Mouse (Mus musculus) hindbrain, embryonic 13.5 days (tissue): ENCODE measurements around the gene Jkamp. TPM values are rescaled to one million over a fixed set of nuclear protein-coding genes. Genes with fewer than 3 reads are reported as not detected.
"Not testable (repeated sequence)": the region's sequence is repeated elsewhere in the genome, so short reads cannot be mapped to it uniquely, and the experiment has no call there.

ENCODE experiments used
- ATAC-seq: fragments of 200-750 bp; cut with Nextera tagmentation; 2 replicates; pipeline ENCODE4 v1.8.0; 2017; ENCODE audit warnings: moderate TSS enrichment; ENCODE audit not compliant: low FRiP score
- H3K27ac ChIP-seq: fragments of 300-500 bp; sonication (generic); 2 replicates; pipeline ENCODE4 v1.5.1; 2015; ENCODE audit warnings: inconsistent platforms, mild to moderate bottlenecking, moderate library complexity
- H3K27me3 ChIP-seq: fragments of 300-500 bp; sonication (generic); 2 replicates; pipeline ENCODE4 v1.6.1; 2015; ENCODE audit warnings: mild to moderate bottlenecking, inconsistent platforms
- H3K36me3 ChIP-seq: fragments of 300-500 bp; sonication (generic); 2 replicates; pipeline ENCODE4 v1.6.1; 2015; ENCODE audit warnings: mild to moderate bottlenecking, inconsistent platforms
- H3K4me1 ChIP-seq: fragments of 300-500 bp; sonication (generic); replicated peaks from 2 replicates; pipeline ENCODE4 v1.6.1; 2015; ENCODE audit warnings: inconsistent platforms
- H3K4me2 ChIP-seq: fragments of 300-500 bp; sonication (generic); 2 replicates; pipeline ENCODE4 v1.6.1; 2015; ENCODE audit warnings: inconsistent platforms, mild to moderate bottlenecking, moderate library complexity
- H3K4me3 ChIP-seq: fragments of 300-500 bp; sonication (generic); 2 replicates; pipeline ENCODE4 v1.5.1; 2015; ENCODE audit warnings: mild to moderate bottlenecking, inconsistent platforms
- H3K9ac ChIP-seq: fragments of 300-500 bp; sonication (generic); 2 replicates; pipeline ENCODE4 v1.6.1; 2015; ENCODE audit warnings: mild to moderate bottlenecking, inconsistent platforms
- H3K9me3 ChIP-seq: fragments of 300-500 bp; sonication (generic); 2 replicates; pipeline ENCODE4 v1.6.1; 2016; ENCODE audit warnings: inconsistent platforms
- WGBS: fragments of 180-500 bp; shearing (Covaris S2); methylation state at CpG from one replicate; pipeline ENCODE4 v1.1.7; 2015; 5-methylcytosine and 5-hydroxymethylcytosine counted together
- polyA plus RNA-seq: library from polyadenylated mRNA; unstranded; fragments of >200 nt; fragmentation: Nextera tagmentation; extraction: Ambion mirVana; gene quantifications from 2 replicates; pipeline ENCODE4 v1.2.1, GENCODE M21; 2015

Jkamp gene
- 126 and 129 TPM in 2 replicates for polyA plus RNA-seq

GRCm38 (mm10) chr12:72085329-72086165 is at the start of gene Jkamp, which contains the start of gene L3hypdh:
Gene Jkamp (plus strand): TSS chr12:72085589.
Gene L3hypdh (minus strand): TSS chr12:72085439.
- 2% methylated on average over 59 of the region's 60 CpGs for WGBS
- H3K4me1 ChIP-seq = peaks cover 57% of the 10 kb centered on the region

DNA sequence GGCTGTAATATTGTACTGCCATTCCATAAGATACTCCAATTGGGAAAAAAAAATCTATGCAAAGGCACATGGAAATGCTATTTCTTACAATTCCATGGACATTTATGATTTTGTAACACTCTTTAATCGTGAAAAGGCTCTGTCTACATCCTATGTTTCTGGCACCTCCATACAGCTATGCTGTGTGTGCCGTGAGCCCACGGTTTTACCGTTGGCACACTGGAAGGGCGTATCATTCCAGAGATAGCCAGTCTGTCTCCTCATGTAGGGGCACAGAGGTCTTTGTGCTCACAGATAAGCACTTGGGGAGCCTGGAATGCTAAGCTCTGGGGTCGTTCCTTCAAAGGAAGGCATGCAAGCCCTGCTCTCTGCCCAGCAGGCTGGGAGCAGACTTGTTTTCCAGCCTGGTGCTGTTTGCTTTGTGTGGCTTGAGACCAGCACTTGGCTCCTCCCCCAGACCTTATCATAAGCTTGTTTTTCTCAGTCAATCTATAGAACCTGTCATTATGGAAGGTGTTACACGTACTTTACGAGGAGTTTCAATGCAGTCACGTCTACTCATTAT is 49.2 kb upstream of the Jkamp start:
- ATAC-seq = no peak
- no peaks in the 10 kb centered on the region for H3K4me1 ChIP-seq
- WGBS = 73% methylated on average over 9 of the region's 9 CpGs
- no peaks in the 10 kb centered on the region for H3K36me3 ChIP-seq
- no peaks in the 10 kb centered on the region for H3K9me3 ChIP-seq
- H3K4me3 ChIP-seq = no peak overlapping the region
- no peaks in the 10 kb centered on the region for H3K27me3 ChIP-seq
- H3K4me2 ChIP-seq = no peak overlapping the region
- no peak overlapping the region for H3K9ac ChIP-seq
- H3K27ac ChIP-seq = no peak overlapping the region

More at GRCm38 (mm10) chr12:72085329-72086165, at the start of gene Jkamp, which contains the start of gene L3hypdh:
- Histone ChIP-seq H3K9ac (peak within 1 kb of the TSS; percentile 85), H3K4me3 (peak within 1 kb of the TSS; percentile 64), H3K36me3 (peaks cover 7% of the 10 kb centered on the region), H3K27ac (peak within 1 kb of the TSS; percentile 98), H3K9me3 (no peaks in the 10 kb centered on the region), H3K27me3 (no peaks in the 10 kb centered on the region), H3K4me2 (peak within 1 kb of the TSS; percentile 84)
- ATAC-seq = peak; percentile 97

DNA sequence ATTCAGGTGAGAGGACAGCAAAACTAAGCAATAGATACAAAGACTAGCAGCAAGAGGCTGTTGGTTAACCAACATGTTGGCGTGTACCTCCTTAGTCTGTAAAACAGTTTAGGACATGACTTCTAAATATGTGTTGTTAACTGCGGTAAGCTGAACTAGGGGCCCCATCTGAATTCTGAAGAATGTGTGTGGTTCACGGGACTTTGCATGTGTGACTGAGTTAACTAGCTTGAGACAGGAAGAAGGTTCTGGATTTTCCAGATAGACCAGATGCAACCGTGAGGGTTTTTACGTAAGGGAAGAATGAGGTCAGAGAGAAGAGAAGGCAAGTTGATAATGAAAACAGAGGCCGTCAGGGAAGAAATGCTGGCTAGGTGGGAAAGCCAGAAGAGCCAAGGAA is 48.3 kb upstream of the Jkamp start:
- Histone ChIP-seq H3K4me2 (no peak overlapping the region), H3K36me3 (no peaks in the 10 kb centered on the region), H3K27ac (no peak overlapping the region), H3K9ac (no peak overlapping the region), H3K27me3 (no peaks in the 10 kb centered on the region), H3K4me3 (no peak overlapping the region), H3K4me1 (no peaks in the 10 kb centered on the region), H3K9me3 (no peaks in the 10 kb centered on the region)
- 92% methylated on average over 6 of the region's 6 CpGs for WGBS
- no peak for ATAC-seq

DNA sequence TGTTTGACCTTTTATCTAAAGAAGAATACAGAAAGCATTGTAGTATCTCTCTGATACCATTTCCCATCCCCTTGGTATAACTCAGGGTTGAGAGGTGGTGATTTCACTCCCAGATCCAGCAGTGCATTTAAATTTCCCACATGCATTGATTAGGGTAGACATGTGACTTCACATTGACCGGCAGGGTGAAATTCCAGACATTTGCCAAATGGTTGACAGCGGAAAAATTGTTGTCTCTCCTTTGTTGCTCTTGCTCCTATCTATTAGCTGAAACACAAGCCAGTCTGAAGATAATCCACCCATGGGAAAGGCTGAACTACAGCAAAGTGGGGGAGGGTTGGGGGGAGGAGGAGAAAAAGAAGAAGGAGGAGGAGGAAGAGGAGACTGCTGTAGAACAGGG is 46.5 kb upstream of the Jkamp start:
- Histone ChIP-seq H3K36me3 (no peaks in the 10 kb centered on the region), H3K4me2 (no peak overlapping the region), H3K9ac (no peak overlapping the region), H3K4me3 (no peak overlapping the region), H3K27me3 (no peaks in the 10 kb centered on the region), H3K9me3 (no peaks in the 10 kb centered on the region), H3K27ac (no peak overlapping the region), H3K4me1 (no peaks in the 10 kb centered on the region)
- 44% methylated on average over 2 of the region's 2 CpGs for WGBS
- no peak for ATAC-seq

GRCm38 (mm10) chr12:72039501-72039900 is 45.9 kb upstream of the Jkamp start:
- Histone ChIP-seq H3K4me3 (no peak overlapping the region), H3K4me1 (no peaks in the 10 kb centered on the region), H3K9ac (no peak overlapping the region), H3K4me2 (no peak overlapping the region), H3K9me3 (no peaks in the 10 kb centered on the region), H3K27ac (no peak overlapping the region), H3K36me3 (no peaks in the 10 kb centered on the region), H3K27me3 (no peaks in the 10 kb centered on the region)
- ATAC-seq = no peak
- WGBS = 79% methylated on average over 8 of the region's 8 CpGs

DNA sequence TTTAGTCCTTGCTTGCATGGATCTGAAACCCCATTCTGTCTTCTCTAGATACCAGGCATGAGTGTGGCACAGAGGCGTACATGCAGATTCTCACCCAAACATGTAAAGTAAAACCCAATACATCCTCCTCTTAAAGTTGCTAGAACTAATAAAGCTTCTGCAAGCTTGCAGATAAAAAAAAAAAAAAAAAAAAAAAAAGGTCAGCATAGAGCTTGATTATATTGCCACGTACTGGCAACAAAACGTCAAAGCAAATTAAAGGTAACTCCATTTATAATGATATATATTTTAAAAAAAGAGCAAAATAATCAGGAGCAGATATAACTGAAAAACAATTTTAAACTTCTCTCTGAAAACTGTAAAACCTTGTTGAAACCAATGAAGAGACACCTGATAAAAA is 44.2 kb upstream of the Jkamp start:
- no peak overlapping the region for H3K4me3 ChIP-seq

GRCm38 (mm10) chr12:72047513-72047912 is 37.9 kb upstream of the Jkamp start:
- no peak overlapping the region for H3K27ac ChIP-seq
- WGBS = 8% methylated on average over 2 of the region's 2 CpGs
- H3K4me2 ChIP-seq = no peak overlapping the region
- H3K4me1 ChIP-seq = no peaks in the 10 kb centered on the region
- no peaks in the 10 kb centered on the region for H3K36me3 ChIP-seq
- no peaks in the 10 kb centered on the region for H3K27me3 ChIP-seq
- H3K9me3 ChIP-seq = peaks cover 5% of the 10 kb centered on the region; the same call in 1 of the 2 replicates
- H3K4me3 ChIP-seq = no peak overlapping the region
- no peak overlapping the region for H3K9ac ChIP-seq
- no peak for ATAC-seq

More for the DNA sequence above, 44.2 kb upstream of the Jkamp start:
- H3K4me2 ChIP-seq = no peak overlapping the region
- 98% methylated on average over 3 of the region's 3 CpGs for WGBS
- no peaks in the 10 kb centered on the region for H3K9me3 ChIP-seq
- no peak overlapping the region for H3K27ac ChIP-seq
- H3K9ac ChIP-seq = no peak overlapping the region
- no peaks in the 10 kb centered on the region for H3K4me1 ChIP-seq
- no peaks in the 10 kb centered on the region for H3K36me3 ChIP-seq
- ATAC-seq = no peak
- H3K27me3 ChIP-seq = no peaks in the 10 kb centered on the region

- H3K9ac ChIP-seq, H3K27me3 ChIP-seq, H3K4me2 ChIP-seq, H3K9me3 ChIP-seq, H3K27ac ChIP-seq, ATAC-seq, H3K36me3 ChIP-seq, H3K4me1 ChIP-seq, H3K4me3 ChIP-seq: not testable (repeated sequence)
- 87% methylated on average over 5 of the region's 5 CpGs for WGBS
Measured at GRCm38 (mm10) chr12:72050156-72050555, 35.2 kb upstream of the Jkamp start.

GRCm38 (mm10) chr12:72050821-72051220 is 34.6 kb upstream of the Jkamp start:
- H3K4me2 ChIP-seq = no peak overlapping the region
- H3K36me3 ChIP-seq = no peaks in the 10 kb centered on the region
- WGBS = 90% methylated on average over 4 of the region's 4 CpGs
- H3K27ac ChIP-seq = no peak overlapping the region
- ATAC-seq = no peak
- no peak overlapping the region for H3K4me3 ChIP-seq
- H3K9ac ChIP-seq = no peak overlapping the region
- H3K27me3 ChIP-seq = no peaks in the 10 kb centered on the region
- no peaks in the 10 kb centered on the region for H3K4me1 ChIP-seq
- peaks cover 5% of the 10 kb centered on the region; the same call in 1 of the 2 replicates for H3K9me3 ChIP-seq

DNA sequence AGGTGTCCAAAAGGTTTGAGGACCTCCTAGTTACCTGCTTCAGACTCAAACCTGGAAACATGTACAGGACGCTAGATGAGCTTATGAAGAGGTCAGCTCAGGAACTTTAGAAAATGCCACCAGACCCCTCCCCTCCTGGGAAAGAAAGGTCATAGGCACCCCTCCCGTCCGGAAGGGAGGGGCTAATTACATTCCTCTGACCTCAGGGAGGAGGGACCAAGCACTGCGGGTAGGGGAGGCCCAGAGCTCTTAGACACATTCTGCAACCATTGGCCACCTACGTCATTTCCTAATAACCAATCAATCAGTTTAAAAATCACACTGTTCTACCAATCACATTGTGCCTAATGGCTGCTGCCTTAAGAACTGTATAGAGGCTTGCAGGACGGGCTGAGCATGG is 32.8 kb upstream of the Jkamp start:
- H3K27me3 ChIP-seq = no peaks in the 10 kb centered on the region
- no peak overlapping the region for H3K4me3 ChIP-seq
- no peaks in the 10 kb centered on the region for H3K36me3 ChIP-seq
- H3K4me2 ChIP-seq = no peak overlapping the region
- peaks cover 5% of the 10 kb centered on the region; the same call in 1 of the 2 replicates for H3K9me3 ChIP-seq
- H3K27ac ChIP-seq = no peak overlapping the region
- WGBS = 89% methylated on average over 6 of the region's 6 CpGs
- ATAC-seq = no peak
- H3K4me1 ChIP-seq = no peaks in the 10 kb centered on the region
- H3K9ac ChIP-seq = no peak overlapping the region

DNA sequence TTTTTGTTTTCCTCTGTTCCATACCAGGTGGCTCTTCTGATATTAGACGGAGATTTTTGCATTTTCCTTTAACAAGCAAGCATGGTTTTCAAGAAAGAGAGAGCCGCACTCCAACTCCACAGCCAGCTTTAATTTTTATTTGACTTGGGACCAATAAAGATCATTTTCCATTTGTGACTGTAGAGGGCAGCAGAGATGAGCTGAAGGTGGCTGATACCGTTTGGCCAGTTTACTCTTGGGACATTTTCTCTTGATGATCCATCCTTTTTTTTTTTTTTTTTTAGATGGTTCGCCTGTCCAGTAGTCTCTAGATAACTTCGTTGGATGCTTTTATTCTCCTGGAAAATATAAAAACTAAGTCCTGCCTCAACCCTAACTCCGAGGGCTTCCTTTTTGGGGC is 32.1 kb upstream of the Jkamp start:
- Histone ChIP-seq H3K9ac (no peak overlapping the region), H3K4me2 (no peak overlapping the region), H3K27me3 (no peaks in the 10 kb centered on the region), H3K4me1 (no peaks in the 10 kb centered on the region), H3K4me3 (no peak overlapping the region), H3K9me3 (peaks cover 5% of the 10 kb centered on the region; the same call in 1 of the 2 replicates), H3K27ac (no peak overlapping the region), H3K36me3 (no peaks in the 10 kb centered on the region)
- ATAC-seq = no peak
- 46% methylated on average over 6 of the region's 6 CpGs for WGBS

GRCm38 (mm10) chr12:72053851-72054250 is 31.5 kb upstream of the Jkamp start:
- Histone ChIP-seq H3K9ac (no peak overlapping the region), H3K4me2 (no peak overlapping the region), H3K27ac (no peak overlapping the region), H3K9me3 (peaks cover 5% of the 10 kb centered on the region; the same call in 1 of the 2 replicates), H3K36me3 (no peaks in the 10 kb centered on the region), H3K4me3 (no peak overlapping the region), H3K27me3 (no peaks in the 10 kb centered on the region), H3K4me1 (no peaks in the 10 kb centered on the region)
- WGBS = 54% methylated on average over 6 of the region's 6 CpGs
- ATAC-seq = no peak
